Mouse (Mus musculus) thymus, adult 18-20 months (tissue): ENCODE results near the gene Prrc2a.

Source experiments
- DNase-seq, 2 experiments: peaks; one replicate each; pipeline ENCODE4 v3.0.0; 2022; ENCODE audit warnings: mixed read lengths in 2 of 2

Prrc2a gene

GRCm38 (mm10) chr17:35164568-35165450, at the start of gene Prrc2a:
Prrc2a (minus strand) TSS chr17:35164897.
- DNase-seq = peak; percentile 97 to 98

GRCm38 (mm10) chr17:35213071-35213470, 48.4 kb upstream of the Prrc2a start:
- DNase-seq = no peak

GRCm38 (mm10) chr17:35210593-35210992, 45.9 kb upstream of the Prrc2a start:
- DNase-seq = no peak

- DNase-seq = no peak
Measured at GRCm38 (mm10) chr17:35209785-35210535, 45.3 kb upstream of the Prrc2a start.

- no peak for DNase-seq
Measured at GRCm38 (mm10) chr17:35205380-35205769, 40.7 kb upstream of the Prrc2a start.

GRCm38 (mm10) chr17:35204494-35205379, 40.0 kb upstream of the Prrc2a start, which contains the start of gene Lta:
Lta (minus strand) TSS chr17:35205351.
- peak; percentile 70 to 84 for DNase-seq

- DNase-seq = no peak
Measured at GRCm38 (mm10) chr17:35202442-35202841, 37.7 kb upstream of the Prrc2a start.

- peak in 1 of 2 experiments; percentile 38 for DNase-seq
Measured at GRCm38 (mm10) chr17:35201787-35202186, 37.1 kb upstream of the Prrc2a start, which contains the start of gene Tnf. Tnf (minus strand) TSS chr17:35202007.

GRCm38 (mm10) chr17:35201128-35201527, 36.4 kb upstream of the Prrc2a start:
- no peak for DNase-seq

- peak; percentile 74 to 87 for DNase-seq
Measured at GRCm38 (mm10) chr17:35200398-35200797, 35.7 kb upstream of the Prrc2a start.

GRCm38 (mm10) chr17:35198946-35199345, 34.2 kb upstream of the Prrc2a start:
- DNase-seq = no peak

GRCm38 (mm10) chr17:35198029-35198428, 33.3 kb upstream of the Prrc2a start:
- no peak for DNase-seq

- DNase-seq = no peak
Measured at GRCm38 (mm10) chr17:35197126-35197525, 32.4 kb upstream of the Prrc2a start.

GRCm38 (mm10) chr17:35196321-35196641, 31.6 kb upstream of the Prrc2a start:
- peak in 1 of 2 experiments; percentile 51 for DNase-seq

- peak; percentile 93 to 94 for DNase-seq
Measured at GRCm38 (mm10) chr17:35195631-35196320, 31.1 kb upstream of the Prrc2a start.

- DNase-seq = peak in 1 of 2 experiments; percentile 52
Measured at GRCm38 (mm10) chr17:35194844-35195630, 30.3 kb upstream of the Prrc2a start.

- peak; percentile 87 to 93 for DNase-seq
Measured at GRCm38 (mm10) chr17:35193881-35194843, 29.5 kb upstream of the Prrc2a start, which contains the start of gene Ltb. Ltb (plus strand) TSS chr17:35194439.

- no peak for DNase-seq
Measured at GRCm38 (mm10) chr17:35192924-35193323, 28.2 kb upstream of the Prrc2a start.

GRCm38 (mm10) chr17:35191723-35192122, 27.0 kb upstream of the Prrc2a start:
- no peak for DNase-seq

GRCm38 (mm10) chr17:35190096-35190495, 25.4 kb upstream of the Prrc2a start:
- DNase-seq = peak; percentile 27 to 68
